Mouse (Mus musculus) layer of hippocampus, adult 2 months (tissue): ENCODE measurements at regions not wholly inside any gene's neighbourhood (a gene's known extent, or its start where the extent isn't known, plus 50 kb on each side); places are given as distances from the start of the nearest gene placed in this dataset.
A peak's percentile ranks its signal among the peaks of the same experiment; 100 is the strongest.

Experiments
- DNase-seq, 2 experiments: peaks; one replicate each; pipeline ENCODE4 v3.0.0; 2022; ENCODE audit warnings: low spot score in 2 of 2
- H3K27ac ChIP-seq: fragments of 200-600 bp; 2 replicates; pipeline ENCODE4 v1.8.1; 2022
- H3K4me3 ChIP-seq: fragments of 200-600 bp; 2 replicates; pipeline ENCODE4 v1.8.1; 2022; ENCODE audit warnings: mild to moderate bottlenecking
- CTCF ChIP-seq: fragments of 200-600 bp; conservative IDR thresholded peaks from 2 replicates; pipeline ENCODE4 v1.8.1; 2022; ENCODE audit warnings: antibody characterized with exemption, mild to moderate bottlenecking, moderate library complexity

DNA sequence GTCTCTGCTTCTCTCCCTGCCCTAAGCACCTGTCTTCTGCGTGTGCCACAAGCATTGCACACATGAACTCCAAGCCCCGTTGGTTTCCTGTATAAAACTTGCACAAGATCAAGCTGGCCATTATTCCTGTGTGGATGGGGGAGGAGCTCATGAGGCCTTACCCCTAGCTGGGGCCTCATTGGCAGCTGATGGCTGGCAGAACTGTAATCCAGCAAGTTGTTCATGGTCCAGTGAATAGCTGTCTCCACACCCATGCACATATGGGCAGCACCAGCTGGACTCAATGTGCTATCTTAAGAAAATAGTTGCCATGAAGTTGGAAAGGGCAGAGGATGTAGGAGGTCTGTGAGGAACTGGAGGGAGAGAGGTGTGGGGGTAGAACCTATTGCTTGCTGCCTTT, 288.3 kb upstream of the Igfbp3 start:
- TF ChIP-seq CTCF: no peak
- no peak for DNase-seq
- no peak overlapping the region for H3K4me3 ChIP-seq
- no peak overlapping the region for H3K27ac ChIP-seq

DNA sequence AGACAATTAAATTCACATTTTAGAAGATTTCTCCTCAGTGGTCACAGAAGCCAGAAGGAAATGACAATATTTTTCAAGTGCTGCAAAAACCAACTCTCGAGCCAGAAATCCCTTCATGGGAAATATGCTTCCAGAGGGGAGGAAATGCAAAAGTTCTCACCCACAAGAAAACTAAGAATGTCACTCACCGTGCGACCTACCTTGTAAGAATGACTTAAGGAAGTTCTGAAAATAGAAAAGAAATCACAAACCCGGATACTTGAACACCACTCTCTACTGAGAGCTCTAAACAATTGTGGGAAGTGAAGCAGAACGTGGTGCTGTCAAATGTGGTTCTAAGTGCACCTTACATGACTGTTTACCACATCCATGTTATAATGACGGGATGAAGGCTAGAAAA, 284.1 kb upstream of the Igfbp3 start:
- DNase-seq: no peak
- TF ChIP-seq CTCF: no peak
- Histone ChIP-seq H3K4me3 (no peak overlapping the region), H3K27ac (no peak overlapping the region)

DNA sequence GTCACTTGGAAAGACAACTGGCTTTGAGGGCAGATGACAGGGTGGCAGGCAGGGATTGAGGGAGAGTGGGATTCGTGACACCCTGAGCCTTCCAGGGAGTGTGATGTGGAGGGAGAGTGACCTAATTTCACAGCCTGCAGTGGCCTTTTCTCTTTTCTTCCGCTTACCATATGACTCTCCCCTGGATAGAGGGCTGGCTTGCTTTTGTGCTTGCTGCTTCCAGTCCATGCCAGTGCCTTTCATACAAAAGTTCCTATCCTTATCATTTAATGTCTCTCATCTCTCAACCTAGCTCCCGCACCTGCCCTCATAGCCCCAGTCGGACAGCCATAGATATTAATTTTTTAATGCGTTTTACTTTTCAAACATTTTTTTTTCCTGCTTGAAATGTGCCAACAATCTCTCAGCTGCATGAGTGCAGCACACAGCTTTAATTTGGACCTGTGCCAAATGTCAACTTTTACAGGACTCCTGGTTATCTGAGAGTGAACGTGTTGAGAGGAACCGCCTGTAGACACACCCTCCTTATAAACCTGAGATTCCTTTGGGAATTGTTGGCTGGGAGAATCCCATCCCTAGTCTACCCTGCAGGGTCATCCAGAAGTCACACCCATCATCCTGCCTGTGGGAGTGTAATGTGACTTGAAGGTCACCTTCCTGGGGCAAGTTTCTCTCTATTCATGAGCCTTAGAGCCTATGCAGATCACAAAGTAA, 260.3 kb upstream of the Igfbp3 start:
- TF ChIP-seq CTCF: no peak
- DNase-seq: no peak
- Histone ChIP-seq H3K4me3 (no peak overlapping the region), H3K27ac (no peak overlapping the region)

DNA sequence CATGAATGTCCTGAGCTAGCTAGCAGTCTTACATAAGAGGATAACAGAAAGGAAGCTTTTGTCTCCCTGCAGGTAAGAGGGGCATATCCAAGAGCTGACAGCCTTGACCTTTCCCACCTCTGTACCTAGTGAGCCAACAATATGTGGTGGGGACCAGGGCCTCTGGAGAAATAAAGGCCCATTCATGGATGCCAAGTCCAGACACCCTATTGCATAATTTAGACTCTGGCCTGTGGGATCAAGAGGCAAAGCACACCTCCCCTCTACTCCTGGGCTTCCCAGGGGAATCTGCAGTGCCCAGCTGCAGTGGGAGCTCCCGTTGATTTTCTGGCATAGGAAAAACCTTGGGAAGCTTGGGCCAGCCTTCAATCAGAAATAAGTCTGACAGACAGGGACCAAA, 251.8 kb upstream of the Igfbp3 start:
- Histone ChIP-seq H3K27ac (no peak overlapping the region), H3K4me3 (no peak overlapping the region)
- no peak for DNase-seq
- TF ChIP-seq CTCF: no peak

DNA sequence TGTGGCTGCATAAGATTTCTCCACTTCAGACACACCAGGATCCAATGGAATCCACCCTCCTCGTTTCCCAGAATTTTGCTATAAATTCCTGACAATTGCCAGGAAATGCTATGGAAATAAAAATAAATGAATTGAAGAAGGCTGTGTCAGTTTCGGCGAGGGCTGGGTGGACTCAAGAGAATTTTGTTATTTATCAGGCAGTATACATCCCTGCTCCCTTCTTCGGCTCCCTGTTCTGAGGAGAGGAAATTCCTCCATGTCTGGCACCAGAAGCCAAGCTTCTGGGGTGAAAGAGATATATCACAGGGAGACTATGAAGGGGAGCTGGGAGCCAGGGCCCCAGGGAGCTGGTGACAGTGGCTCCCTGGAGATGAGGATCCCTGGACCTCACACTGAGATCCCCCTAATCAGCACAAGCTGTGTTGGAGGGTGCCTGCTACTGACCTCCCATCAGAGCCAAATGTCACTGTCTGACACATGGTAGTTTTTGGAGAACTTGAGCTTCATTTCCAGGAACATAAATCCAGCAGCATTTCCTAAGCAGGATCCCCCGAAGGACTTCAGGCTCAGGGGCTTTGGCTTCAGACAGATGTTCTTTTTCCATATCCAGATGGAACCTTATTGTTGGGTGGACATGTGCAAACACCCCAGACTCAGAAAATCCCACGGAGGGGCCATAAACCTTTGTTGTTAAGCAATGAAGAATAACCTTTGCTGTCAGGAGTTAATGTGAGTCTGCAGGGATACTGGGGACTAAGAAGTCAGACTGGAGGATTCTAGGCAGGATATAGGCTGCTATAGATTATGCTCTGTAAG, 248.4 kb upstream of the Igfbp3 start:
- Histone ChIP-seq H3K27ac (no peak overlapping the region), H3K4me3 (no peak overlapping the region)
- TF ChIP-seq CTCF: no peak
- no peak for DNase-seq

DNA sequence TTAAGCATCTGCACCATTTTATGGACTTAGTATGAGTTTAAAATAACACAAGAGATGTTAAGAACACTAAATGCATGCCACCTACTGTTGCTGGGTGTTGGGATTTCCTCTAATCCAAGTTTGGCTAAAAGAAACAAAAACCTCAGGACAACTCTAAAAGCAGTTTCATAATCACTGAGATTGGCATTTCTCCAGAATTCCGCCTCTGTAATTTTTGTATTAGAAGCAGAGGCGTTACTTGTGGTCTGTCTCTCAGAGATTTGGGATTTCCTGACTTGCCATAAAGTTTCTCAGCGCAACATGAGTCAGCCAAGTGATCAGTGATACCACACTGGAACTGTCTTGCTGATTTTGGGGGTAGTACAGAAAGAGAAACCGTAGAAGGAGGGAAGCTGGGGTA, 238.0 kb upstream of the Igfbp3 start:
- DNase-seq: peak in 1 of 2 experiments; percentile 3
- no peak for TF ChIP-seq CTCF
- H3K4me3 ChIP-seq: no peak overlapping the region
- H3K27ac ChIP-seq: no peak overlapping the region

DNA sequence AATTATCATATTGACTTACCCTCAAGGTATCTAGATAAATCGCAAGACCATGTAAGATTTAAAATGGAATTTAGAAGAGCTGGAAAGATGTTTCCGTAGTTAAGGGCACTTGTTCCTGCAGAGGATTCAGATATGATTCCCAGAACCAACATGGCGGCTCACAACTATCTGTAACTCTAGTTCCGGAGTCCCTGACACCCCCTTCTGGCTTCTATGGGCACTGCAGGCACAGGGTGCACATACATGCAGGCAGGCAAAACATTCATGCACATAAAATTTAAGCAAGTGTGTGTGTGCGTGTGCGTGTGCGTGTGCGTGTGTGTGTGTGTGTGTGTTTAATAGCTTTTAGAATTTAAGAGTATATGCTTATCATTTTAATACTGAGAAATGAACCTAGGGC, 230.8 kb upstream of the Igfbp3 start:
- no peak for DNase-seq
- H3K27ac ChIP-seq: no peak overlapping the region
- 0 out of 2 replicates have a peak, but pooled peaks have one; percentile 7 for TF ChIP-seq CTCF
- H3K4me3 ChIP-seq: no peak overlapping the region

DNA sequence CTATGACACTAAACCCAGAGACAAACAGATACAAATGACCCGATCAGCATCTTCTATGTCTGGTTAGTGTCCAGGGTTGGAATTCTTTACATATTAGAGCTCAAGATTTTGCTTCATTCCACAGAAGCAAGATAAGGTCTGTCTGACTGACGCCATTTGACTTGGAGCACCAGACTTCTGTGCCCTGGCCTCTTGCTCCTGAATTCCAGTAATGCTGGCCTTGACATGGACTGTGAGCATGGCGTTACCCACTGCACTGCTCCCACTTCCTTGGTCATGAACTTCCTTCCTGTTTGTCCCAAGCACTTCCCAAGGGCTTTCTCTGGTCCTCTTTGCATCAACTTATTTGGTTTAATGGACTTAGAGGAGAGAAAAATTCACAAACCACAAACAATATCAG, 225.6 kb upstream of the Igfbp3 start:
- TF ChIP-seq CTCF: no peak
- Histone ChIP-seq H3K27ac (no peak overlapping the region), H3K4me3 (no peak overlapping the region)
- no peak for DNase-seq

DNA sequence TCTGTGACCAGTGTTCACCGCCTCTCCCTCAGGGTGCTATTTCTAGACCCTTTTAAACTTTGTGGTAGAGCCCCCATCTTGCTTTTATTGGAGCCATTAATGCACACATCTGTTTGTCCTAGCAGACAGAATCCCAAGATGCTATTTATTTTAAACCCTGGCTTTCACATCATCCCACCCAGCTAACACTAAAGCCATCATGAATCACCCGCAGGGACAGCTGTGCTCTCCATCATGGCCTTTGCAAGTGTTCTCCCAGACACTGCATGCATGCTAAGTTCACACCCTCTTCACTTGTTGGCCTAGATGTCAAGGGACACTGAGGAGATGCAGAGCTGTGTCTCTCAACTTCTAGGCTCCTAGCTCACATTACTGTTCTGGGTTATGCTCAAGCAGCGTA, 220.9 kb upstream of the Igfbp3 start:
- H3K27ac ChIP-seq: no peak overlapping the region
- no peak for TF ChIP-seq CTCF
- no peak for DNase-seq
- no peak overlapping the region for H3K4me3 ChIP-seq

DNA sequence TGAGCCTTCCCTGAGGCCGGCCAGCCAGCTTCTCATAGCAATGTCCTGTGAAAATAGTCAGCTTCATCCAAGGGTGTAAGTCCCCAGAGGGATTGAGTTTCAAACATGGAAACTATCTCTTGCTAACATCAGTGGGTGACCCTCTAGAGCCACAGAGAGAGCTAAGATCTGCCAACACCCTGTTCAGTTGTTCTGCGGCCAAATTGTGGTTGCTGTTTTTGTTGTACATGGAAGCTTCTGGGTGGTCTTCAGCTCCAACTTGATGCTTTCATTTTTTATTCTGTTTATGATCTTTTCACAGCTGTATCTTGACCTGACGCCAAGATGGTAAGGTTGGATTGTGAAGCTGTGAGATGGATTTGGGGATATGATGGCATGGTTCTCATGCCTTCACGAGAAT, 214.0 kb upstream of the Igfbp3 start:
- DNase-seq: no peak
- no peak for TF ChIP-seq CTCF
- Histone ChIP-seq H3K27ac (no peak overlapping the region), H3K4me3 (no peak overlapping the region)

DNA sequence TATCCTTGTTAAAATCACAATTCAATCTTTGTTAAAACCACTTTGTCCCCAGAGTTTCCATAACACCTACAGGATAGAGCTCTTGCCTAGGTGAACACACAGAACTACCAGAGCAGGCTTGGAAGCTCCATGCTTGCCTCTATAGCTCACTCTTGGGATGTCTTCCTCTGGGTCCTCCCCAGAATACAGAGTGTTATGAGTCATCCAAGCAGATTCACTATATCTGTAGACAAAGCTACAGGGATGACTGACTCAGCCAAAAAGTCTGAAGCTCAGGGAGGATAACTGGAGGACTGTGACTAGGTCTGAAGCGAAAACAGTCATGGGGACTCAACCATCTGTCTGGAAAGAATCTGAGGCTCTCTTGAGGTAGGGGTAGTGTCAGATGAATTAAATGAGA, 211.5 kb upstream of the Igfbp3 start:
- DNase-seq: no peak
- no peak for TF ChIP-seq CTCF
- H3K27ac ChIP-seq: no peak overlapping the region
- H3K4me3 ChIP-seq: no peak overlapping the region

DNA sequence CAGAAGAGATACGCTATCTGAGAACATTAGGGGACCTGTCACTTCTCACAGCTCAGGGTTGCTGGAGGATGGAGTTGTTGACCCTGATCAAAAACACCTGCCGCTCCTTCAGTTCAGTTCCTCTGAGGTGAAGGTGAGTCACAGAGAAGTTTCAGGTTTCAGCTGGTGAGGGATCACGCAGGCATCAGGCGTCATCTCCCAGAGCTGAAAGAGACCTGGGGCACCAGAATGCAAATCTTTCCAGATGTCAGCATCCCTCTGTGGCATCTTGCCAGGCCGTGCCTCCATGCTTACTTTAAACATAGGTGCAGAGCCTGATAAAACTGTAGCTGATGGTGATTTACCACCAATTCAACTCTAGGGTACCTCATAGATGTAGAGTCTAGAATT, 210.4 kb upstream of the Igfbp3 start:
- no peak for DNase-seq
- no peak for TF ChIP-seq CTCF
- Histone ChIP-seq H3K4me3 (no peak overlapping the region), H3K27ac (no peak overlapping the region)

DNA sequence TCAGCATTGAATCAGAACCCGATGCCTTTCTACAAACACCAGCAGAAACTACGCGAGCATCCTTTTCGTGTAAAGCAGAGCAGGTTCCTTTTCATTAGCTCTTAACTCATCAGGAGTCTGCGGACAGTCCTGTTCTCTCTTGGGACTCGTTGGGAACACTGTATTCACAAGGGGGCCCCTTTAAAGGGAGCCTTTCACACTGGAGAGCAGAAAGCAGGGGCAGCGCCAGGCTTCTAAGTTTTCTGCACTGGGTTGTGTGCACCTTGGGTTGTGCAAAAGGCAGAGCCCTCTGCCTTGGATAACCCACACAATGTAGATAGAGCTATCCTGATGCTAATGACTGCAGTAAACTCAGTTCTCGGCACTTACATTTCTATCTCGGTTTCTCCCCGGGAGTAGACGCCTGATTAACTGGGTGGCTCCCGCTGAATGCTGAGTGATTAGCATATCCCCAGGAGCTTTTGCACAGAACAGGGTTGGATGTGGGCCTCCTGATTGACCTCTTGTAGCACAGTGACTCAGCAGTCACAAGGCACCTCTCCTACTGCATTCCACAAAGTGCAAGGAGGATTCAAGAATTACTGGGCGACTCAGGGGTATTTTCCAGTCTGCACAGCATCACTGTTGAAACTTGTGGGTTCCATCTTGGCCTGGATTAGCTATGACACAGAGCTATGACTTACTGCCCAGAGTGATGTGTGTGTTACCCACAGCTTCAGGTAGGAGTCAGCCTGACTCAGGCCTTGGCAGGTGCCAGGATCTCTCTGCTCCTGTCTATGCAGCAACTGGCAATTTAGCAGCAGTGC, 209.8 kb upstream of the Igfbp3 start:
- no peak for DNase-seq
- no peak overlapping the region for H3K27ac ChIP-seq
- no peak overlapping the region for H3K4me3 ChIP-seq
- no peak for TF ChIP-seq CTCF

DNA sequence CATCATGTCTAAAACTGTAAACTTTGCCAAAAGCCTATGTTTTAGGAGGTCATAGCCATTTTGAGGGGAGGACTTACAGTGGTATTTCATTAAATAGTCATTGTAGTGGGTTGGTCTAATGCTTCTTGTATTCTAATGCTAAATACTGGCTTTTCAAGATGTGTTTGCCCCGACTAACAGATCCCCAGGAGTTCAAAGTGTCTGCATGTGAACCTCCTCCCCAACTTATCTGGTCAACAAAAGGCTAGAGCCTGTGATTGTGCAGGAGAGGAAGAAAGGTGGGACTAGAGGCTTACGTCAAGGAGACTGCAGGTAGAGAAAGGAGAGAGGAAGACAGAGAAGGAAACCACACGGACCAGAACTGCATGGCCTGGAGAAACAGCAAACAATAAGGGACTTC, 198.9 kb upstream of the Igfbp3 start:
- DNase-seq: no peak
- Histone ChIP-seq H3K27ac (no peak overlapping the region), H3K4me3 (no peak overlapping the region)
- TF ChIP-seq CTCF: no peak
